Mouse (Mus musculus): Measurements from ENCODE around the gene Notch1. TPM values are rescaled to one million over a fixed set of nuclear protein-coding genes. Genes with fewer than 3 reads are reported as not detected.
A peak's percentile ranks its signal among the peaks of the same experiment; 100 is the strongest.

The Notch1 gene
- polyA plus RNA-seq, 1 experiment from 2014 or later = 15.5 TPM

DNA sequence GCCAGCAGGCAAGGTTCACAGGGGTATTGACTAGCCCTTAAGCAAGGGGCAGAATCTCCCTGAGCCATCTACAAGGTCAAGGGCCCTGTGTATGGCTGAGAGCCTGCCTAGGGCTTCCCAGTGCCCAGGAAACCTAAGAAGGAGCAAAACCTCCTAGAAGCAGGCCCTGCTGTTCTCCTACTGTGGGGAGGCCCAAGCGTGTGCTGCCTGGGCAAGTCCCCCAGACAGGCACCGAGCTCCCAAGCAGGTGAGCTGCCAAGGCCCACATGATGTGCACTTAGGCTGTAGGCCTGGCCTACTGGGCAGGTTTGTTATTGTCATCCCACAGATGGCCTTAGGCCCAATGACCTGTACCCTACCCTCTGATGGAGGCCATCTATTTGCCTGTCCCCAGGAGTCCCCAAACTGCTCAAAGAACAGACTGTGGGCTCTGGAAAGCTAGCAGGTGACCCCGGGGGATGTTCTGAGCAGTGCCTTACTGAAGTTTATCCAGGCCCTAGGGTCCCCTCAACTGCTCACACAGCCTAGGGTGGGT is 9.7 kb downstream of the Notch1 start:
- 82% methylated on average over 3 of the region's 3 CpGs for WGBS
- peak overlapping the region; percentile 51 for H3K4me2 ChIP-seq (replicated peaks)

DNA sequence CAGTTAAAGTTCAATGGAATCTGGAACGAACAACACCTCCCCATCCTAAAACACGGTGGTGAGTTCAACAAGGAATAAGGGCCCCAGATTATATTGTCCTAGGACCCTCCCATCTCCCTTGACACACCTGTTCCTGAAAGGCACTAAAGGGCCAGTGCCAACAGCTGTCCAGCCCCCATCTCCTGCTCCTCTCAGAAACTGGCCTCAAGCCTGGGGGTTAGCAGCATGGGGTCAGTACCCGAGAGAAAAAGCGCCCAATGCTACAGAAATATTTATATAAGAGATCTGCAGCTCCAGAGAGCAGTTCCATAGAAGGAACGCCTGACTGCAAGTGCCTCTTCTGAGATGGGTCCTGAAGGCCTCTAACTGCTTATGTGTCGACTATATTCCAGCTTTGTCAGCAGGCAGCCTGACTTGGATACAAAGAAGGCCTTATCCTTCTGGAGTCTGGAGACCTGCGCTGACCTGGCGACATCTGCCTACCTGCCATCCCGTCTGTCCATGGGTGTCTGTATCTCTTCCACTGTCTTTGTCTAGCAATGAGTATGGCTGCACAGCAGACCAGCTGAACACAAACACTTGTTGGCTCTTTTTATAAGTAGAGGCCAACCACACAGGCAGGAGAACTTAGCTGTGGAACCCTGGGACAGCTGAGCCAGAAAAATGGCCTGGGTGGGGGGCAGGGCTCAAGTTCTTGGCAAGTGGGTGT is 11.5 kb downstream of the Notch1 start:
- H3K4me3 ChIP-seq = no peak overlapping the region
- no peaks in the 10 kb centered on the region for H3K9me3 ChIP-seq
- H3K27ac ChIP-seq = no peak overlapping the region
- 73% methylated on average over 9 of the region's 9 CpGs for WGBS
- H3K9ac ChIP-seq = no peak overlapping the region
- H3K36me3 ChIP-seq = peaks cover 2% of the 10 kb centered on the region; the same call in 1 of the 2 replicates
- no peak for ATAC-seq (ENCODE audit: low FRiP score, low read depth)
- H3K27me3 ChIP-seq = peaks cover 19% of the 10 kb centered on the region; the same call in 1 of the 2 replicates
- H3K4me2 ChIP-seq (replicated peaks) = peak overlapping the region; percentile 97
- H3K4me1 ChIP-seq = peaks cover 84% of the 10 kb centered on the region

More for the DNA sequence above, 9.7 kb downstream of the Notch1 start:
- 0 out of 2 replicates have a peak overlapping the region, but pooled peaks have one; percentile 13 for H3K9ac ChIP-seq
- H3K4me1 ChIP-seq = peaks cover 66% of the 10 kb centered on the region
- H3K4me3 ChIP-seq = no peak overlapping the region
- peak overlapping the region; percentile 94 for H3K27ac ChIP-seq
- no peaks in the 10 kb centered on the region for H3K9me3 ChIP-seq
- H3K27me3 ChIP-seq = peaks cover 13% of the 10 kb centered on the region; the same call in 1 of the 2 replicates
- no peak for ATAC-seq (ENCODE audit: low FRiP score, low read depth)
- H3K36me3 ChIP-seq = no peaks in the 10 kb centered on the region

- Histone ChIP-seq H3K27me3 (peaks cover 19% of the 10 kb centered on the region; the same call in 1 of the 2 replicates), H3K4me3 (peak overlapping the region; percentile 80), H3K9ac (peak overlapping the region; percentile 86), H3K4me1 (peaks cover 89% of the 10 kb centered on the region), H3K4me2 (replicated peaks) (peak overlapping the region; percentile 97), H3K36me3 (peaks cover 3% of the 10 kb centered on the region; the same call in 1 of the 2 replicates), H3K27ac (peak overlapping the region; percentile 72), H3K9me3 (no peaks in the 10 kb centered on the region)
- ATAC-seq (ENCODE audit: low FRiP score, low read depth) = peak; percentile 81
- 3% methylated on average over 50 of the region's 59 CpGs for WGBS
Observed at GRCm38 (mm10) chr2:26503661-26504575, 12.5 kb downstream of the Notch1 start.

DNA sequence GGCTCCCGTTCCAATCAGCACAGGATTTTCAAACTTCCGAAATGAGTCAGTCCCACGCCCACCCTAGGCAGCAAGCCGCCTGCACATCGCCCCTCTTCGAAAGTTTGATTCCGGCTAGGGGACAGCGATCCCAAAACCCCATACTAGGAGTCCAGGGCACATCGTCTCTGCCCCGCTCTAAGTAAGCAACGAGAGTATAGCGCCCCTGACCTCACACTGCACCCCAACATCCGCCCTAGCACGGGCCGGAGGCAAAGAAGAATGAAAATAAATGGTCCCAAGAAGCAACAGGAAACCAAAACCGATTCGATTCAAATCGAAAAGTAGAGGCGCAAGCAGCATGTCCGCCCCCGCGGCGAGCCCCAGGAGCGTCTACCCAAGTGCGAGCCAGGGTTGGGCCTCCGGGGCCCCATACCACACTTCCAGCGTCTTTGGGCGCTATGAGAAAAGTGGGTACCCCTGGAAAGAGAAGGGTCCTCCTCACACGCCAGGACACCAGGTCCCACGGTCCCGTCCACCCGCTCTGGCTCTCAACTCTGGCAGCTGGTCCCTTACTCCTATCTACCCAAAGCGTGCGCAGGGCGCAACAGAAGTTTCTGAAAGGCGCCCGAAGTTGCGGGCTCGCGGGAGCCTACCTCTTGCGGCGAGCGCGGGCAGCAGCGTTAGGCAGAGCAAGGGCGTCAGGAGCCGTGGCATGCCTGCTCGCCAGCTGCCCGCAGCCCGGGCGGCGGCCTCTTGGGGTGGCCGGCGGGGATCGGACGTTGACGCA is 13.4 kb downstream of the Notch1 start:
- H3K36me3 ChIP-seq = peaks cover 3% of the 10 kb centered on the region; the same call in 1 of the 2 replicates
- ATAC-seq (ENCODE audit: low FRiP score, low read depth) = peak; percentile 3; the same call in 1 of the 2 replicates
- whole genome bisulfite sequencing = under 1% methylated on average over 50 of the region's 57 CpGs
- peaks cover 87% of the 10 kb centered on the region for H3K4me1 ChIP-seq
- H3K27me3 ChIP-seq = peaks cover 19% of the 10 kb centered on the region; the same call in 1 of the 2 replicates
- H3K4me3 ChIP-seq = peak overlapping the region; percentile 80
- peak overlapping the region; percentile 72 for H3K27ac ChIP-seq
- peak overlapping the region; percentile 97 for H3K4me2 ChIP-seq (replicated peaks)
- H3K9me3 ChIP-seq = no peaks in the 10 kb centered on the region
- peak overlapping the region; percentile 86 for H3K9ac ChIP-seq

- Histone ChIP-seq H3K9ac (peak overlapping the region; percentile 86), H3K27ac (peak overlapping the region; percentile 55), H3K36me3 (peaks cover 3% of the 10 kb centered on the region; the same call in 1 of the 2 replicates), H3K4me3 (peak overlapping the region; percentile 80), H3K27me3 (peaks cover 19% of the 10 kb centered on the region; the same call in 1 of the 2 replicates), H3K4me2 (replicated peaks) (peak overlapping the region; percentile 97), H3K4me1 (peaks cover 87% of the 10 kb centered on the region), H3K9me3 (no peaks in the 10 kb centered on the region)
- 0 out of 2 replicates have a peak, but pooled peaks have one; percentile 3 for ATAC-seq (ENCODE audit: low FRiP score, low read depth)
- WGBS = under 1% methylated on average over 33 of the region's 33 CpGs
Observed at GRCm38 (mm10) chr2:26502299-26502862, 14.1 kb downstream of the Notch1 start.

GRCm38 (mm10) chr2:26501651-26502141 is 14.8 kb downstream of the Notch1 start:
- Histone ChIP-seq H3K9me3 (no peaks in the 10 kb centered on the region), H3K36me3 (peaks cover 3% of the 10 kb centered on the region; the same call in 1 of the 2 replicates), H3K27ac (0 out of 2 replicates have a peak overlapping the region, but pooled peaks have one; percentile 55), H3K27me3 (peaks cover 19% of the 10 kb centered on the region; the same call in 1 of the 2 replicates), H3K9ac (peak overlapping the region; percentile 86), H3K4me2 (replicated peaks) (peak overlapping the region; percentile 97), H3K4me1 (peaks cover 87% of the 10 kb centered on the region), H3K4me3 (peak overlapping the region; percentile 80)
- WGBS = 1% methylated on average over 15 of the region's 15 CpGs
- ATAC-seq (ENCODE audit: low FRiP score, low read depth) = no peak

DNA sequence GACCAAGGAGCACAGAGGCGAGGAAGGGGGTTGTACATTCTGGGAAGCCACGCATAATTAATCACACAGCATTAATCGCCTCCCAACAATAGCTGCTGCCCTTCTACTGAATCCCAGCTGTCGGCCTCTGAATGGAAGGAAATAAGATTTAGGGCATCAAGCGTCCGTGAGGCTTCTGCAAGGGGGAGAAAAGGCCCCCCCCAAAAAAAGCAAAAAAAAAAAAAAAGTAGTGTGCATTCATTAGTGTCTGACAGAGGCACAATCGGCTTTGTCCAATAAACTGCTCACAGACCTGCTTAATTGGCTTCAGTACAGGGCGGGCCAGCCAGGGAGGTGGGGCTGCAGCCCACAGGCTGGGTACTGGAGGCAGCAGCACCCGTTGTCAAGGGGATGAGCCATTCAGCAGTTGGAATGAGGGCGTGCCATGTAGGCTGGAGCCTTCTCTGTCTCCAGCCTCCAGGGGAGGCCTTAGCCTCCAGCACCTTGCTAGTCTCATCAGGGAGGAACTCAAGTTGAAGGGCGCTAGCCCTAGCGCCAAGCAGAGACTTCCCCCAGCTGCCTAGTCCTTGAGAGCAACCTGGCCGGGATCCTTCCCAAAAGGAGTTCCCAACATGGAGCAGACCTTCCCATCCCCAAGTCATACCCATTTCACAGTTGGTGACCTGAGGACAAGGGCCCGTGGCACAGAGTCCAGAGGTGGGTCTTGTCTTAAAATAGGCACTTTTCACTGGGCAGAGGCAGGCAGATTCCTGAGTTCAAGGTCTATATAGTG is 15.7 kb downstream of the Notch1 start:
- H3K4me3 ChIP-seq = peak overlapping the region; percentile 80
- peaks cover 87% of the 10 kb centered on the region for H3K4me1 ChIP-seq
- peak overlapping the region; percentile 97 for H3K4me2 ChIP-seq (replicated peaks)
- peaks cover 3% of the 10 kb centered on the region; the same call in 1 of the 2 replicates for H3K36me3 ChIP-seq
- no peaks in the 10 kb centered on the region for H3K9me3 ChIP-seq
- peak overlapping the region; percentile 52; the same call in 1 of the 2 replicates for H3K27ac ChIP-seq
- no peak for ATAC-seq (ENCODE audit: low FRiP score, low read depth)
- peaks cover 19% of the 10 kb centered on the region; the same call in 1 of the 2 replicates for H3K27me3 ChIP-seq
- 0 out of 2 replicates have a peak overlapping the region, but pooled peaks have one; percentile 35 for H3K9ac ChIP-seq
- WGBS = 22% methylated on average over 14 of the region's 14 CpGs

DNA sequence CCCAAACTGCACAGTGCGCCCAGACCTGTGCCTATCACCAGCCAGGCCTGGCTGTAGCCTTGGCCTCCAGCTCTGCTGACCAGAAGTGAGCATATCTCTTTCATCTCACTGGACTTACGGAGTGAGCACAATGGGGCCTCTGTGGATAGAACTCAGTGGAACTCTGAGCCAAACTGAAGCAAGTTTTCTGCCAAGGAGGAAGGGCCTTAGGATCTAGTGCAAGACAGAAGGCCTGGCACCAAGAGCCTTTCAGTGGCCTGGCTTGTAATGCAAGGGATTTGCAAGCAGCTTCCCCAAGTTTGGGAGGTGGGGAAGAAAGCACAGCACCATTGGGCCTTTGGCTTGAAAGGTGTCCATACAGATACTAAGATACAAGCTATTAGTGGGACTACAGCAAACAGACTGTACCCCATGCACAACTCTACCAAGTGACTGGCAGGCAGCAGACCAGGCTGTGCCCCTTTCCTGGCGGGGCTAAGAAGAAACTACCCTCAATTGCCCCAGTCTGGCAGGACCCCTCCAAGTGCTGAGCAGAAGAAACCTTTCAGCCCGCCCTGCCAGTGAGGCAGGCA is 16.4 kb downstream of the Notch1 start:
- Histone ChIP-seq H3K4me1 (peaks cover 87% of the 10 kb centered on the region), H3K9ac (peak overlapping the region; percentile 35; the same call in 1 of the 2 replicates), H3K36me3 (peaks cover 3% of the 10 kb centered on the region; the same call in 1 of the 2 replicates), H3K27ac (peak overlapping the region; percentile 52; the same call in 1 of the 2 replicates), H3K4me3 (0 out of 2 replicates have a peak overlapping the region, but pooled peaks have one; percentile 80), H3K9me3 (no peaks in the 10 kb centered on the region), H3K27me3 (peaks cover 19% of the 10 kb centered on the region; the same call in 1 of the 2 replicates), H3K4me2 (replicated peaks) (peak overlapping the region; percentile 97)
- no peak for ATAC-seq (ENCODE audit: low FRiP score, low read depth)
- WGBS = 70% methylated on average over 4 of the region's 4 CpGs

DNA sequence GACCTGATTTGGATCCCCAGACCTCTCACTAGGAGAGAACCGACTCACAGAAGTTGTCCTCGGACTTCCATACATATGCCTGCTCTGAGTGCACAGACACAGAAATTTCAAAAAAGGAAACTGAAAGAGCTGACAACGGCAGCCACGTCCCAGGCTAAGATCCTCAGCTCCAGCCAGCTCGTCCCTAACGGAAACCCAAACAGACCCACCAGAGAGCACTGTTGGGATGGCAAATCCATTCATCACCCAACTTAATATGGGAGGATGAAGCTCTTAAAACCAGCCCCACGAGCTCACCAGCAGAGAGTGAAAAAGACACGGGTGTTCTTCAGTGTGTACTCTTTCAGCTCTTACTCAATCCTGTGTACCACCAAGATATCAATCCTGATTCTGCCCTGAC is 17.8 kb downstream of the Notch1 start:
- Histone ChIP-seq H3K9me3 (no peaks in the 10 kb centered on the region), H3K27ac (no peak overlapping the region), H3K36me3 (peaks cover 3% of the 10 kb centered on the region; the same call in 1 of the 2 replicates), H3K4me1 (peaks cover 90% of the 10 kb centered on the region), H3K4me3 (no peak overlapping the region), H3K4me2 (replicated peaks) (peak overlapping the region; percentile 23), H3K27me3 (peaks cover 11% of the 10 kb centered on the region; the same call in 1 of the 2 replicates), H3K9ac (no peak overlapping the region)
- no peak for ATAC-seq (ENCODE audit: low FRiP score, low read depth)
- 74% methylated on average over 8 of the region's 8 CpGs for WGBS
